Mouse (Mus musculus) stomach, postnatal 0 days (tissue): Measurements from ENCODE around the gene Cfap57. TPM values are rescaled to one million over a fixed set of nuclear protein-coding genes. Genes with fewer than 3 reads are reported as not detected.

Experiments used
- ATAC-seq: fragments of 200-750 bp; cut with Nextera tagmentation; 2 replicates; pipeline ENCODE4 v1.8.0; 2017; ENCODE audit not compliant: low FRiP score, low TSS enrichment
- DNase-seq: peaks from one replicate; pipeline ENCODE4 v3.0.0-alpha.2; 2016; ENCODE audit warnings: low spot score
- H3K27ac ChIP-seq: fragments of 300-500 bp; sonication (generic); replicated peaks from 2 replicates; pipeline ENCODE4 v1.5.1; 2014; ENCODE audit warnings: mild to moderate bottlenecking, control low read depth
- H3K27me3 ChIP-seq: fragments of 300-500 bp; sonication (generic); 2 replicates; pipeline ENCODE4 v1.6.1; 2014; ENCODE audit warnings: low read length; ENCODE audit not compliant: control insufficient read depth, insufficient read depth
- H3K36me3 ChIP-seq: fragments of 300-500 bp; sonication (generic); 2 replicates; pipeline ENCODE4 v1.6.1; 2014; ENCODE audit warnings: low read length, mixed read lengths; ENCODE audit not compliant: control insufficient read depth, insufficient read depth
- H3K4me1 ChIP-seq: fragments of 300-500 bp; sonication (generic); replicated peaks from 2 replicates; pipeline ENCODE4 v1.6.1; 2014; ENCODE audit warnings: antibody characterized with exemption; ENCODE audit not compliant: control insufficient read depth, insufficient read depth
- H3K4me2 ChIP-seq: fragments of 300-500 bp; sonication (generic); replicated peaks from 2 replicates; pipeline ENCODE4 v1.6.1; 2014; ENCODE audit warnings: low read depth, mild to moderate bottlenecking, control low read depth, moderate library complexity
- H3K4me3 ChIP-seq: fragments of 300-500 bp; sonication (generic); 2 replicates; pipeline ENCODE4 v1.5.1; 2014; ENCODE audit warnings: low read depth, low read length, control low read depth
- H3K9ac ChIP-seq: fragments of 300-500 bp; sonication (generic); 2 replicates; pipeline ENCODE4 v1.6.1; 2014; ENCODE audit warnings: mild to moderate bottlenecking, low read length, control low read depth, mixed read lengths
- H3K9me3 ChIP-seq: fragments of 300-500 bp; sonication (generic); 2 replicates; pipeline ENCODE4 v1.6.1; 2016; ENCODE audit warnings: low read length; ENCODE audit not compliant: control insufficient read depth
- CTCF ChIP-seq: IDR thresholded peaks from 2 replicates; pipeline ENCODE4 v1.5.1; 2016; ENCODE audit warnings: antibody characterized with exemption, low read depth, mild to moderate bottlenecking, moderate library complexity
- EP300 ChIP-seq: optimal IDR thresholded peaks from 2 replicates; pipeline ENCODE3; 2016; ENCODE audit warnings: antibody characterized with exemption
- WGBS: fragments of 180-500 bp; shearing (Covaris S2); extraction: QIAGEN DNeasy Blood & Tissue Kit; methylation state at CpG from one replicate; pipeline ENCODE4 v1.1.7; 2014; 5-methylcytosine and 5-hydroxymethylcytosine counted together
- polyA plus RNA-seq: library from polyadenylated mRNA; unstranded; fragments of >200 nt; fragmentation: Nextera tagmentation; extraction: Ambion mirVana; gene quantifications from 2 replicates; pipeline ENCODE4 v1.2.1, GENCODE M21; 2015

The Cfap57 gene
- polyA plus RNA-seq, 1 experiment from 2014 or later = 1.3 TPM

GRCm38 (mm10) chr4:118621781-118622180 lies 1.2 kb upstream of the Cfap57 start:
- peak overlapping the region; percentile 91 for H3K4me2 ChIP-seq
- DNase-seq (no peak), ATAC-seq (no peak)
- no peak for TF ChIP-seq EP300
- TF ChIP-seq CTCF = no peak
- no peaks in the 10 kb centered on the region for H3K4me1 ChIP-seq
- WGBS = 82% methylated on average over 9 of the region's 9 CpGs
- H3K36me3 ChIP-seq = peaks cover 18% of the 10 kb centered on the region
- H3K4me3 ChIP-seq = peak overlapping the region; percentile 76; the same call in 1 of the 2 replicates
- H3K9ac ChIP-seq = no peak overlapping the region; the same call in 1 of the 2 replicates
- no peaks in the 10 kb centered on the region for H3K27me3 ChIP-seq
- no peak overlapping the region for H3K27ac ChIP-seq
- no peaks in the 10 kb centered on the region for H3K9me3 ChIP-seq

GRCm38 (mm10) chr4:118620967-118621320 lies 367 bp upstream of the Cfap57 start:
- no peak for TF ChIP-seq CTCF
- no peak for TF ChIP-seq EP300
- DNase-seq = no peak
- H3K9me3 ChIP-seq = no peaks in the 10 kb centered on the region
- WGBS = under 1% methylated on average over 23 of the region's 23 CpGs
- H3K9ac ChIP-seq = peak overlapping the region; percentile 81
- H3K27me3 ChIP-seq = no peaks in the 10 kb centered on the region
- 0 out of 2 replicates have a peak overlapping the region, but pooled peaks have one; percentile 35 for H3K27ac ChIP-seq
- peak overlapping the region; percentile 76 for H3K4me3 ChIP-seq
- peaks cover 18% of the 10 kb centered on the region for H3K36me3 ChIP-seq
- ATAC-seq = peak; percentile 40
- peak overlapping the region; percentile 91 for H3K4me2 ChIP-seq
- no peaks in the 10 kb centered on the region for H3K4me1 ChIP-seq

- DNase-seq = no peak
- Histone ChIP-seq H3K36me3 (no peaks in the 10 kb centered on the region), H3K4me2 (no peak overlapping the region), H3K4me3 (no peak overlapping the region), H3K9ac (no peak overlapping the region), H3K27ac (no peak overlapping the region), H3K27me3 (no peaks in the 10 kb centered on the region), H3K9me3 (no peaks in the 10 kb centered on the region), H3K4me1 (no peaks in the 10 kb centered on the region)
- ATAC-seq = no peak
- WGBS = 79% methylated on average over 11 of the region's 11 CpGs
- no peak for TF ChIP-seq CTCF
- no peak for TF ChIP-seq EP300
These were observed 5.2 kb downstream of the Cfap57 start for GRCm38 (mm10) chr4:118615412-118615811.

GRCm38 (mm10) chr4:118612619-118613018 lies 8.0 kb downstream of the Cfap57 start:
- DNase-seq (peak; percentile 29), ATAC-seq (0 out of 2 replicates have a peak, but pooled peaks have one; percentile 45)
- Histone ChIP-seq H3K27ac (no peak overlapping the region), H3K4me3 (no peak overlapping the region), H3K9ac (no peak overlapping the region), H3K4me2 (no peak overlapping the region), H3K4me1 (no peaks in the 10 kb centered on the region), H3K27me3 (no peaks in the 10 kb centered on the region), H3K9me3 (no peaks in the 10 kb centered on the region), H3K36me3 (no peaks in the 10 kb centered on the region)
- TF ChIP-seq EP300 (no peak), CTCF (peak; percentile 61)
- 21% methylated on average over 11 of the region's 11 CpGs for WGBS

- no peaks in the 10 kb centered on the region for H3K4me1 ChIP-seq
- H3K9ac ChIP-seq = no peak overlapping the region
- no peak overlapping the region for H3K4me3 ChIP-seq
- no peaks in the 10 kb centered on the region for H3K27me3 ChIP-seq
- TF ChIP-seq EP300 (no peak), CTCF (no peak)
- DNase-seq (no peak), ATAC-seq (no peak)
- H3K36me3 ChIP-seq = no peaks in the 10 kb centered on the region
- WGBS = 64% methylated on average over 3 of the region's 3 CpGs
- no peak overlapping the region for H3K4me2 ChIP-seq
- H3K27ac ChIP-seq = no peak overlapping the region
- no peaks in the 10 kb centered on the region for H3K9me3 ChIP-seq
These were observed 10.7 kb downstream of the Cfap57 start for GRCm38 (mm10) chr4:118609836-118610235.

GRCm38 (mm10) chr4:118604065-118604464 lies 16.5 kb downstream of the Cfap57 start:
- DNase-seq (no peak), ATAC-seq (no peak)
- Histone ChIP-seq H3K27ac (no peak overlapping the region), H3K4me2 (no peak overlapping the region), H3K36me3 (no peaks in the 10 kb centered on the region), H3K9ac (no peak overlapping the region), H3K4me1 (no peaks in the 10 kb centered on the region), H3K4me3 (no peak overlapping the region), H3K9me3 (no peaks in the 10 kb centered on the region), H3K27me3 (no peaks in the 10 kb centered on the region)
- no peak for TF ChIP-seq CTCF
- TF ChIP-seq EP300 = no peak
- 48% methylated on average over 4 of the region's 4 CpGs for WGBS
